Mouse (Mus musculus) c-Kit-positive CD71-positive TER-119-negative erythroid progenitor cells, embryonic 14.5 days (primary cell): ENCODE results near the gene AC124108.1.
"Not testable (repeated sequence)": the region's sequence is repeated elsewhere in the genome, so short reads cannot be mapped to it uniquely, and the experiment has no call there.

Experiments
- DNase-seq: peaks from one replicate; pipeline ENCODE4 v3.0.0-alpha.2; 2013; ENCODE audit warnings: low read depth

Gene AC124108.1

DNA sequence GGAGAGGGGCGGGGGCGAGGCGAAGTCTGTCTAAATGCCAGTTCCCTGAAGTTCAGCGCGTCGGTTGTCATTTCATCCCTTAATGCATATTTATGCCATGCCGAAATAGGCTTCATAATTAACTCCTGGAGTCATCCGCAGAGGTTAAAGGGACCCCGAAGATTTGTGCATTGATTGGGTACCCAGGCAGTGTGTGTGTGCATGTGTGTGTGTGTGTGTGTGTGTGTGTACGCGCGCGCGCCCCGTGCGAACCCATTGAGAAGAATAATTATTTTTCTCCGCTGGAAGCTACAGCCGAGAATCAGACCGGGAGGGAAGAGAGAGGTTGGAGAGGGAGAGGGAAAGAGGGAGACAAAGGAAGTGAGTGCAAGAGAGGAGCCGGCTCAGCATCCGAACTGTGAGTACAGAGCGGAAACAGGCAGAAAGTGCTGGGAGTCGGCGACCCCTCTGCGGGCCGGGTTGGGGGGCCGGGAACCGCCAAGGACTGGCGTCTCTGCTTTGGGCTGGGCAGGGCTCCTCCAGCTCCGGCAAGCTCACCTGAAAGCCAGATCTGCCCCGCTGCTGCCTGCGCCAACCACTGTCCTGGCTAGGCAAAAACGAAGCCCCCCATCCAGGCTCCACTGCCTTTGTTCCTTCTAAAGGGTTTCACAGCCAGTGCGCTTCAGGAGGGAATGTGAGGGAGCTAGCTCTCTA, at the start of gene AC124108.1, which contains the start of gene Lemd1:
Gene AC124108.1 (plus strand): TSS at position 365 of the 693 bp plus-strand sequence.
Gene Lemd1 (plus strand): TSS at position 339 of the 693 bp plus-strand sequence.
- no peak for DNase-seq

DNA sequence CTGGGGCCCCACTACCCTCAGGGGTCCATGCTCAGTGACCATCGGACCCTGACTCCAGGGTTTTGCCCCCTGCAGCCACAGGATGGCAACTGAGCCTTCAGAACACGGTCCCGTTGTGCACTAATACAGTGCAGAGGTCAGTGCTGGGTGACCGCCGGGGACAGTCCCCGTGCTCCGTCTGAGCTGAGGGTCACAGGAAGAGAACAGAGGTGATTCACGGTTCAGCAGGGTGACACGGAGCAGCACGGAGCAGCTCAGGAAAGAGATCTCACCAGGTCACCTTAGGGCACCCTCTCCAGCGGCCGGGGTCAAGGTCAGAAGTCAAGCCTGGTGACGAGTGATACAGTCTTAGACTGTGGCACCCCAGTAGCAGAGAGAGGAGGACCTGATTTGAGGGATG, 49.5 kb upstream of the AC124108.1 start:
- no peak for DNase-seq

DNA sequence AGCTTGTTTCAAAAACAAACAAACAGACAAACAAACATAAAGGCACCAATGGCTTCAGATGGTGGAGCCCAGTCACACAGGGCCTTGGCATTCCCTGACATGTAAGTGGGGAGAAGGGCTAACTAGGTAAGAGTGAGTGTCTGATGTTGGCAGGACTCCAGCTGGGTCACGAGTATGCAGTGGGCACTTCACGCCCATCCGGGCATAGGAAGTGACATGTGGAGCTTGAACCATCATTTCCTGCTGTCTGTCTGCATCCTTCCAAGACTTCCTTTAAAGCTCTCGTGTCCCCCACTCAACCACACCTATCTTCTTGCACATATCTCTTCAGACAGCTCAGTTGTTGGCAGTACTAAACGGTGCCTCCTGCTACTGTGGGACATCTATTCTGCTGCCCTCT, 48.2 kb upstream of the AC124108.1 start:
- DNase-seq, result no peak

DNA sequence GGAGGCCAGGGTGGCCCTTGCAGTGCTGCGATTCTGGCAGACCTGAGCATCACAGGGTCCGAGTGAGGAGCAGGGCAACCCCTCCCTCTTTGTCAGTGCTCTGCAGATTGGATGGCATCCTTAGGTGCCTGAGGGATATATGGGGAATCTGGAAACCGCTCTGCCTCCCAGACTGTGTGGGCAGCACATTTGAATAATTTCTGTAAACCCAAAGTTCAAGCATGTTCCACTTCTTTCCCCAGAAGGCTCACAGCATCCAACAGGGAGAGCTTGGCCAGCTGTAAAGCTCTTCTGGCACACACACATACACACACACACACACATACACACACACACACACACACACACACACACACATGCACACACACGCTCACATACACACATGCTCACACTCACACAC, 47.5 kb upstream of the AC124108.1 start:
- no peak for DNase-seq

DNA sequence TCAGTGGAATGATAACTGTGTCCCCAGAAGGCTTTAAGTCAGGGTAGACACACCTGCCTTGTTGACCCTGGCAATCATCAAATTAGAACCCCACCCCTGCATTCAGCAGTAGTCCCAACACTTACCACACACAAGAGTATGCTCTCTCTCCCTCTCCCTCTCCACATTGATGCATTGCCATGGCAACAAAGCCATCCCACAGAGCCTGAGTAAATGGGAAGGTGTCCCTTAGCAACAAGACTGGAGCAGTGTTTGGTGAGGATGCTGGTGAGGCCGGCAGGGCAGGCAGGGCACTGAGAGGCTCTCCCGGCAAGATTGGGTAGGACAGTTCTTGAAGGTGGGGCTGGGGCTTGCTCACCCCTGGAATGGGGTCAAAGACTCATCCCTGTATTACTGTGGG, 47.0 kb upstream of the AC124108.1 start:
- no peak for DNase-seq

DNA sequence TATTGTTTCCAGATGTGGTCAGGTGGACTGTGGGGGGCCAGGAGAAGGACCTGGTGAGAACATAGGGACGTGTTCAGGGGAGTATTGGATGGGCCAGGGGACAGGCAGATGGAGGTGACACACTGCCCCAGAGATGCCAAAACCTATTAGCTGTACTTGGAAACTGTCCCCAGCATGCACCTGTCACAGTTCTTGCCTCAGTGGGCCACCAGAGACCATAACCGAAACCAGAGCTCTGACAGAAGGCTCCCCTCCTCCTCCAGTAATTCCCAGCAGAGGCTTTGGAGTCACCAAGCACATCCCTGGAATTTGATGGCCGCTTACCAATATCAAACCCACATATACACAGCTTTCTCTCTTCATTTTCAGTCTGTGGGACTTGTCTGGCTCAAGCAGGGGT, 46.4 kb upstream of the AC124108.1 start:
- DNase-seq, result no peak

DNA sequence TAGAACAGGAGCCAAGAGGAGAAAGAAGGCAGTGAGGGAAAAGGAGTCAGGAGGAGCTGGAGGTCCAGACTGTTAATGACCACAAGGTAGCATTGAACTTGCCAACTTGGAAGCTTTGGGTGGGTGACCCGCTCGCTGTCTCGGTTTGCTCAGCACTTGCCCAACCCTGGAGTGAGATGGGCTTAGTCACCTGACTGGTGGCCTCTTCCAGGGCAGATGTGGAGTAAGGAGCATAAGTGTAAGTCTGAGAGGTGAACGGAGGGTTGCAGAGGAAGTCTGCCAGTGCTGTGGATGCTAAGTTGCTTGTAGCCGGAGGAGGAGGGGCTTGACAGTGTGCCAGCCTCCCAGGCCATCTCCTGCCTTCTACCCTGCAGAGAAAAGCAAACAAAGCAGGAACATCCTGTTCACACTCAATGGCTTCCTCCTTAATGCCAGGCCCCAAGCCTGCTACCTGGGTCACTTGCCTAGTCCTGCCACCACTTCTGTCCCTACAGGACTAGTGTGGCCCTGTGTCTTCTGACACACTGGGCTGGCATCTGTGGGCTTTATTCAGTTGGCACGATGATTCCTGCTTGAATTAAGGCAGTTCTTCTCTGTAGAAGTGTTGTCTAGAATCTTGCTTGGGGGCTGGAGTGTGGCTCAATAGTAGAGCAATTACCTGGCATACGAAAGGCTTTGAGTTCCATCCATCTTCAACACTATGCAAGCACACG, 45.1 kb upstream of the AC124108.1 start:
- DNase-seq, result no peak

DNA sequence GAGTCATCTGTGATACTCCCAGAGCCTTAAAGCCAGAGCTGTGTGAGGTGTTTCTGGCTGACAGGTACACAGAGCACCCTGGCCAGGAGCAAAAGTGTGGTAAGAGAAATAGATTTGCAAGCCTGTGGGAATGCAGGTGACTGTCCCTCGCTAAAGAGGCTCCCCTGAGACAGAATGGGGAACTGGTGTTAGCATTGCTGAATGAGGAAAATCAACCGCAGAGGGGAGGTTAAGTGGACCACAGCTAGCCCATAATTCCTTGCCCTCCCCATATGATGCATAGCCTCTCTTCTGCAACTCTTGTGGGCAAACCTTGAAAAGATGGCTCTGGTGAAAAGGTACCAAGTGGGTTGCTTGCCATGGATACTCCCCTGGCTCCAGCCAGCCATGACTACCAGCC, 41.8 kb upstream of the AC124108.1 start:
- no peak for DNase-seq

DNA sequence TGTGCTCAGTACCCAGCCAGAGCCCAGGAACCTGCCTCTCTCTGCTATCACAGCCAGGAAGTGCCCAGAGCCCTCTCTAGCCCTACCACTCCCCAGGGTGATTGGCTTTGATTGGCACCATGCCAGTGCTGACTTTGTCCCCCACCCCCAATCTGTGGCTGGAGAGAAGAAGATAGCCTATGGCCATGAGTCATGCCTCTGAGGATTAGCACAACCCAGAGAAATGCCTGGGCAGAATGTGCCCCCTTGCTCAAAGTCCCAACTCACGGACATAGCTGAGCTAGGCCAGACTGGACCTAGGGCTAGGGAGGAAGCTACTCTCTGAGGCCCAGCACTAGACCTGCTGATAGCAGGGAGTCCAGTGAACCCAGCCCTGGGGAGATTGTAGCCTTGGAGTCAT, 41.1 kb upstream of the AC124108.1 start:
- no peak for DNase-seq

DNA sequence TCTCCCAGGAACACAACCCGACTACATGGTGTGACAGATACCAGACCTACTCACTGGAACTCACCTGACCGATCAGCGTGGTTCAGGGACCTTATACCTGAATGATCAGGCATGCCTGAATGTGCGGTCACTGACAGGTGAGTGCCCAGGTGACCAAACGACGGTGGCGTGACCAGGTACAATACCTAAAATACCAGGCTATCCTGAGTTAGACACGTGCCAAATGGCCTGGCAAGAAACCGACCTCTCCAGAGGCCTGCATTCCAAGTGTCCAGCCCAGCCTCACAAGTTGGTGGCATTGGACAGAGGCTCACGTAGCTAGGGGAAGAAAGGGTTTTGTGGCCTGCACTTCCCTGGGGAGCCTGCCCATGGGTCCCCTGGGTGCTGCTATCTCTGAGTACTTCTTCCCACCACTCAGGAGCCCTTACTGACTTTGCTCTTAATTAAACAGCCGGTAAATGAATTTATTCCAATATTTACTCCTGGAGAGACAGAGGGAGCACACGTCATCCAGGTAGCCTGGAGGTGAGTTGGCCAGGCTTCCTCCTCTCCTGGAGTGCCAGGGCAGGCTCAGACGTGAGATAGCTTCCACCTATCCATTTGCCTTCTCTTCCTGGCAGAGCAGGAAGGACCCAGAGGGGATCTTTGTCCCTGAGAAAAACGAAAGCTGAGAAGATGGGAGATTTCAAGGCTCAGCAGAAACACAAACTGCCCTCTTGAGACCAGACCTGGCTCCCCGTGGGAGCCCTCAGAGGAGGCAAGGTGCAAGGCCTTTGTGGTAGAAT, 40.2 kb upstream of the AC124108.1 start:
- DNase-seq, result no peak

DNA sequence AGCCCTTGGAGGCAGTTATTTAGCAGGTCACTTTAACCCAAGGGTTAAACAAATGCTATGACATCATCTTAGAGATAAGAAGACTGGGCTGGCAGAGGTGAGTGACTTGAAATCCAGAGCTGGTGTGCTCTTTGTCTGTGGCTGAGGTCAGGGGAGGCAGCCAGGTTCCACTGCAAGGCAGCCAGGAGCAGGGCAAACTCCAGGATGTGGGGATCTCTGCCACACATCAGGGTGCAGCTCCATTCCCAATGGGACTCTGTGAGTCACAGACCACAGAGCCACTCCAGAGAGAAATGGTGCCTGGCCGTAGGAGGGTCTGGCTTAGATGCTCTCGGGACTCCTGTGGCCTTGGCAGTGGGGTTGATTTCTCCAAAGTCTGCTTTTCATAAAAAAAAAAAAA, 39.3 kb upstream of the AC124108.1 start:
- DNase-seq, result no peak

DNA sequence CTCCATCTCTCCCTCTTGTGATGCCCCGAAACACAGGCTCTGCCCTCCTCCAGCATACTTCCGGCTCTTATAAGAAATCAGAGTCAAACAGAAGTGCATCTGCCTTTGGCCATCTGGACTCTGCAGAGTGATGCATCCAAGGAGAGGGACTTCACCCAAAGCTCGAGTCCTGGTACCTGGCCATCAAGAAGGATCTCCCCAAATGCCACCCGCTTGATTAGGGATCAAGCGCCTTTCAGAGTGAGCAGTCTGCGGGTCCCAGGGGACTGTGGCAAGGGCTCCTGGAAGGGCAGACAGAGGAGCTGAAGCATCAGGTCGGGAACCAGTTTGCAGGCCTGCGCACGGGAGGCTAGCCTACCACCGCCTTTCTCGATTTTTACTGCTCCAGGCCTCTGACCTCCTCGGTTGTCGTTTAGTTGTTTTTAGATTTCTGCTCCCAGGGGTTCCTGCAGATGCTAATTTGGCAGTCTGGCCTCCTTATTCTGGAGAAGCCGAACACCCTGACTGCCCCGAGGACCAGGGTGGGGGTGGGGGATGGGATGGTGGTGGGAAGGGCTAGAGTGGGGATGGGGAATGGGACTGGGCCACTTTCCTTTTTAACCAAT, 38.1 kb upstream of the AC124108.1 start:
- DNase-seq, result no peak

DNA sequence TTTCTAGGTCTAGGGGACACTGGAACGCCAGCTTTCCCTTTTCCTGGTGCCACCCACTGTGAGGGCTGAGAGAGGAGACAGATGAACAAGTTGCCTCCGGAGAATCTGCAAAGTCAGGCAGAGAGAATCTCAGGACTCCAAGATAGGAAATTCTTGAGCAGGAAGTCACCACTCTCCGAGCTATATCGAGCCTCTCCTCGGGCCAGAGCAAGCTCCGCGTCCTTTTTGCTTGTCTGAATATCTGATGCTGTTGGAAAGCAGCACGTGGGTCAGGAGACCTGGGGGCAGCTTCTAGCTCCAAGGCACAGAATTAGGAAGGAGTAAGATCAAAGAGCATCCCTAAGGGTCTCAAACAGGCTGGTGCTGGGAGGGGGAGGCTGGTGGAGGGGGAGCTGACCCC, 37.6 kb upstream of the AC124108.1 start:
- DNase-seq, result no peak

DNA sequence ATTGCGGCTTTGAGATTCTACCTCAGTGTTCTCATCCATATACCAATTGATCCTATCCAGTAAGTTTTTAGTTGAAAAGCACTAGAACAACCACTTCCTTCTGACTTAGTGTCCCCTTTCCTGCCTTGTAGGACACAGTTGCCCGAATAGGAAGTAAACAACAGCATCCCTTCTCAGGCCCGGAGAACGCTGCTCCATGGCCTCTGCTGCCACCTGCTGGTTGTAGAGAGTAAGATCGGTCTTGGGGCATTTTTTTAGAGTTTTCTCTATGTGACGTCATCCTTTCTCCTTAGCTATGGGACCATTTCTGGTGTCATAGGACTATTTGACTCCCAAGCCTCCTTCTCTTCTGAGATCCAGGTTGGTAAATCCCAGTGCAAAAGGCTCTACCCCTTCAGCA, 35.5 kb upstream of the AC124108.1 start:
- peak; percentile 86 for DNase-seq

DNA sequence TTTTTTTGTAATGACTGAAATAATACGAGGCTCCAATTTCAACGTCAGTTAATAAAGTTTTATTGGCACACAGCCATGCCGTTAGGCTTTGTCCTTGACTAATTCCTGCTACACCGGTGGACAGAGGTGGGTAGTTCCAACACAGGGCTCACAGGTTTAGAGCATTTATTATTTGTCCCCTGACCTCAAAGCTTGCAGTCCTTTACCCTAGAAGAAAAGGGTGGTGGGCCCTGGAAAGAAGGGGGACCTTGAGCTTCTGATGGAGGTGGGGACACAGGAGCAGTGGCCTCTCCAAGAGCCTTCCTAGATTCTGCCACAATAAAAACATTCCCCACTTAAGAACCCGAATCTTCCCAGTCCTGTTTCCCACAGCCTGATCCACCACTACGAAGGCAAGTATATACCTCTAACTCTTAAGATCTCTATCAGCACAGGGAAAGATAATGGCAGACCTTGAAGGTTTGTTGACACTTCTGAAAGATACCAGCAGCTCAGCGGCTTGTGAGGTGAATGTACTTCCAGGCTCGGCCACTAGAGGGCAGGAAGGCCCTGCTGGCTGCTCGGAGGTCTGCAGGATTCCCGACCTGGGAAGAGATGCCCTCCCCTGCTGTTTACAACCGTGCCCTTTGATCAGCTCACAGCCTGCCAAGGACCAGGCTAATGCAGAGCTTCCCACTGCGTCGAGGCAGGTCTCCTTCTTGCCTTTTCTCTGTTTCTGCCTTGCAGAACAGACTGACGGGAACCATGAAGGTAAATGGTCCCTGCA, 34.1 kb upstream of the AC124108.1 start:
- peak; percentile 52 for DNase-seq

DNA sequence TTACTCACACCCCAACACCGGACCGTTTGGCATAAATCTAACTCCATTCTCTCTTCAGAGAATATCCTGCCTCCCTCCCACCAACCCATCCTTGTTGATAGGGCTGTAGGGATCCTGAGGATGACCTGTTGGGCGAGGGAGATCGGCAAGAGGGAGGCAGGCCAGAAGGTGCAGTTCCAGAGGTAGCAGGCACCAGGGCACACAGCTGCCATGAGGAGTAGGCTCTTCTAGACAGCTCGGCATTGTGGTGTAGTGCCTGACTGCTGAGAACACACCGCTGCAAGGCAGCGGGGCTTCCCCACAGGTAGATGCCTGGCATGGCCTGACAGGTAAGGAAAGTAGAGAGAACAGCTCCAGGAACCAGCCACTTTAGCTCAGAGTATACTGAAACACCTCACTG, 33.4 kb upstream of the AC124108.1 start:
- no peak for DNase-seq

DNA sequence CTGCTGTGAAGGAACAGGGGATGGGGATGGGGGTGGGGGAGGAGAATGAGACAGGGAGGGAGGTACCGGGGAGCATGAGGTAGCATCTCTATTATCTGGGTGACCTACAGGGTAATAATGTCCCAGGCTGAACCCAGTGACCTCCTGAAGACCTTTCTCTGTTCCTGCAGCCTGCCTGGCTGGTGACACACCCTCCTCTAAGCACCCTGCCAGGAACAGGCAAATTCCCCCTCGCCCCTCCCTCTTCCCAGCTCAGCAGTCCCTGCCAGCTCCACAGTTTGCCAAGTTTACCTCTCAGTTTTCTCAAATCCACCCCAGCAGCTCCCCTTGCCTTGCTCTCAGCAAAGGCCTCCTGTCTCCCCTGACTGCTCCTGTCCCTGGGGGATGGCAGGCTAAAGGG, 32.5 kb upstream of the AC124108.1 start:
- no peak for DNase-seq

DNA sequence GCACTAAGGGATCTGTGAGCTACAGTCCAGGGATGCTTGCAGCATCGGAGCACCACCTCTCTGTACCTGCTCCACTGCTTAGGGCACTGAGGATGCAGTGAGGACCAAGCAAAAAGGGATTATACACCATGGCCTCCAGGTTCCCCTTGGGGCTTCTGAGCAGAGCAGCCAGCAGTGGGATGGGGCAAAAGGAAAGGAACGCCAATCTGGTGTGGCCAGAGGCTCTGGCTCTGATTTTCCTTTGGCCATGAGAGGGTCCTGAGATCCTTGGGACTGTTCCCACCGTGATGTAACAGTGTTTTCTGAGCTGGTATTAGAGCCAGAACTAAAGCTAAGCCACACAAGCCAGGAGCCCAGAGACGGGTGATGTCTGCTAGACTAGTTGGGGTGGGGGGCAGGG, 31.6 kb upstream of the AC124108.1 start:
- no peak for DNase-seq

DNA sequence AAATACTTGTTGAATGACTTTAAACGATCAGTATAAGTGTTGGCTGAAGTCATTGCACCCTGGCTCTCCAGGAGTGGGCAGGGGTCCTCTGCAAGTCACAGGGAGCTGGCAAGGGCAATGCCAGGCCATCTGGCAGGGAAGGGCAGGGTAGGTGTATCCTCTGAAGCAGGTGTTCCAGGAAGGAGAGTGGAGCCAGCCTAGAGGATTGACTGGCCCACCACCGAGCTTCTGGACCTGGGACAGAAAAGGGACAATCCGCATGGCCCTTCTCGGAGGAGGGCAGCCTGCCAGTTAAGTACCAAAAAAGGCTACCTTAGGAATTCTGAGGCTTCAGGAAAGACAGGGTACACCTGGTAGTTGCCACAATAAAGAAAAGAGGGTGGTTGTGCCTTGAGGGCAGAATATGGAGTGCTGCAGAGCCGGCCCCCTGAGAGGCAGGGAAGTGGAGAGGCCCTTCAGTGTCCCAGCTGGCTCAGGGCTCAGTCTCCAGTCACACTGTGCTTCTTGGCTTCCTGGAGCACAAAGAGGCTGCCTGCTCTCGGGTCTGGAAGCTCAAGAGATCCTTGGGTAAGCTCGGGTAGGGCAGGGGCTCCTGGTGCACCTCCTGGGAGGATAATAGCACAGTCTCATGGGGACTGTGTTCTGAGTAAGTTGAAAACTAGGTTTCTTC, 29.9 kb upstream of the AC124108.1 start:
- no peak for DNase-seq

DNA sequence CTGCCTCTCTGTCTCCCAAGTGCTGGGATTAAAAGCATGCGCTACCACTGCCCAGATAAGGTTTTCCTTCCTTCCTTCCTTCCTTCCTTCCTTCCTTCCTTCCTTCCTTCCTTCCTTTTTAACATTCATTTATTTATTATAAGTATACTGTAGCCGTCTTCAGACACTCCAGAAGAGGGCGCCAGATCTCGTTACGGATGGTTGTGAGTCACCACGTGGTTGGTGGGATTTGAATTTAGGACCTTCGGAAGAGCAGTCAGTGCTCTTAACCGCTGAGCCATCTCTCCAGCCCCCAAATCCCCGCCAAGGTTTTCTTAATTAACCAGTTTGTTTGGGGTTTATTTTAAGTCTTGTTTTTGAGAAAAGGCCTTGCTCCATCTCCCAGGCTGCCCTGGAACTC, 28.6 kb upstream of the AC124108.1 start:
- not testable (repeated sequence) for DNase-seq
